Mouse (Mus musculus) heart, embryonic 14.5 days (tissue): ENCODE measurements at regions not wholly inside any gene's neighbourhood (a gene's known extent, or its start where the extent isn't known, plus 50 kb on each side); places are given as distances from the start of the nearest gene placed in this dataset.
A peak's percentile ranks its signal among the peaks of the same experiment; 100 is the strongest.

ENCODE experiments used
- ATAC-seq: fragments of 200-750 bp; cut with Nextera tagmentation; 2 replicates; pipeline ENCODE4 v1.8.0; 2017; ENCODE audit warnings: low read depth, moderate TSS enrichment; ENCODE audit not compliant: insufficient number of reproducible peaks, insufficient read depth, low FRiP score
- H3K27ac ChIP-seq, 2 experiments: fragments of 200-500 bp in 1 of 2; fragments of 300-500 bp in 1 of 2; sonication (generic) in 1 of 2; replicated peaks in 1 of 2; 2 replicates each; pipeline ENCODE4 v1.5.1; 2012 to 2014; ENCODE audit warnings: low read depth in 2 of 2, low read length in 2 of 2, control low read depth in 1 of 2, mild to moderate bottlenecking in 1 of 2, mixed read lengths in 1 of 2; ENCODE audit not compliant: control insufficient read depth in 1 of 2, insufficient read depth in 1 of 2
- H3K27me3 ChIP-seq: fragments of 300-500 bp; sonication (generic); 2 replicates; pipeline ENCODE4 v1.6.1; 2014; ENCODE audit warnings: mild to moderate bottlenecking, low read length, control low read depth; ENCODE audit not compliant: control insufficient read depth, insufficient read depth
- H3K36me3 ChIP-seq: fragments of 300-500 bp; sonication (generic); 2 replicates; pipeline ENCODE4 v1.6.1; 2014; ENCODE audit warnings: mild to moderate bottlenecking, control low read depth, low read length, mixed read lengths; ENCODE audit not compliant: control insufficient read depth, insufficient read depth
- H3K4me1 ChIP-seq, 2 experiments: fragments of 200-500 bp in 1 of 2; fragments of 300-500 bp in 1 of 2; sonication (generic) in 1 of 2; 2 replicates each; pipeline ENCODE4 v1.6.1; 2012 to 2014; ENCODE audit warnings: low read length in 2 of 2, control low read depth in 1 of 2, mixed read lengths in 1 of 2; ENCODE audit not compliant: control insufficient read depth in 2 of 2, insufficient read depth in 2 of 2
- H3K4me2 ChIP-seq: fragments of 300-500 bp; sonication (generic); 2 replicates; pipeline ENCODE4 v1.6.1; 2014; ENCODE audit warnings: mild to moderate bottlenecking, low read length
- H3K4me3 ChIP-seq, 2 experiments: fragments of 200-500 bp in 1 of 2; fragments of 300-500 bp in 1 of 2; sonication (generic) in 1 of 2; 2 replicates each; pipeline ENCODE4 v1.5.1; 2012 to 2014; ENCODE audit warnings: low read length in 2 of 2, mild to moderate bottlenecking in 2 of 2, control low read depth in 1 of 2, low read depth in 1 of 2, moderate library complexity in 1 of 2; ENCODE audit not compliant: control insufficient read depth in 1 of 2, insufficient read depth in 1 of 2
- H3K9ac ChIP-seq: fragments of 300-500 bp; sonication (generic); 2 replicates; pipeline ENCODE4 v1.6.1; 2014; ENCODE audit warnings: mild to moderate bottlenecking, low read length
- H3K9me3 ChIP-seq: fragments of 300-500 bp; sonication (generic); 2 replicates; pipeline ENCODE4 v1.6.1; 2016; ENCODE audit warnings: low read length, control low read depth; ENCODE audit not compliant: control insufficient read depth
- WGBS: fragments of 180-500 bp; shearing (Covaris S2); extraction: QIAGEN DNeasy Blood & Tissue Kit; methylation state at CpG from one replicate; pipeline ENCODE4 v1.1.7; 2014; 5-methylcytosine and 5-hydroxymethylcytosine counted together

- H3K36me3 ChIP-seq = no peaks in the 10 kb centered on the region
- H3K4me1 ChIP-seq = peaks cover 17 to 46% of the 10 kb centered on the region in 2 experiments
- no peak overlapping the region for H3K9ac ChIP-seq
- ATAC-seq = no peak
- H3K27me3 ChIP-seq = no peaks in the 10 kb centered on the region
- 32% methylated on average over 13 of the region's 15 CpGs for WGBS
- no peak overlapping the region for H3K4me3 ChIP-seq
- peak overlapping the region; percentile 43 for H3K4me2 ChIP-seq
- H3K9me3 ChIP-seq = no peaks in the 10 kb centered on the region
- H3K27ac ChIP-seq = peak overlapping the region in 1 of 2 experiments; percentile 10; a peak in 1 of 4 replicates
These were observed 65.3 kb upstream of the Arhgap29 start for GRCm38 (mm10) chr3:121886870-121887605.

DNA sequence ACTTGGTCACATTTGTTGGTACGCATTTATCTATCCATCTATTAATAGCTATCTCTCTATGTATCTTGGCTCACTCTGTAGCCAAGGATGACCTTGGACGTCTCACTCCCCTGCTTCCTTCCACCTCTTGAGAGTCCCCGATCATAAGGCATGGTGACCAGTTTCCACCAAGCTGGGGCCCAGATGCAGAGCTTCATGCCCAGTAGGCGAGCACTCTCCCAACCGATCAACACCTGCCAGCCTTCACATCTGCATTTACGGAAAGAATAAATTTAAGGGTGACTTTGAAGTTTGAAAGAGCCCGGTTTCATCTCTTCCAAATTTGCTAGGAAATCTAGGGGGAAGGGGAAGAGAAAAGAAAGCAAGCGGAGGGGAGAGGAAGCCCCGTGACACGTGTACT, 66.0 kb upstream of the Arhgap29 start:
- no peak overlapping the region for H3K27ac ChIP-seq
- WGBS = 47% methylated on average over 10 of the region's 10 CpGs

GRCm38 (mm10) chr3:121885265-121886178, 66.8 kb upstream of the Arhgap29 start:
- H3K9ac ChIP-seq = 0 out of 2 replicates have a peak overlapping the region, but pooled peaks have one; percentile 30
- H3K9me3 ChIP-seq = no peaks in the 10 kb centered on the region
- 26% methylated on average over 10 of the region's 10 CpGs for whole genome bisulfite sequencing
- no peak overlapping the region for H3K4me3 ChIP-seq
- no peak for ATAC-seq
- no peaks in the 10 kb centered on the region for H3K27me3 ChIP-seq
- no peaks in the 10 kb centered on the region for H3K36me3 ChIP-seq
- H3K4me2 ChIP-seq = peak overlapping the region; percentile 37
- peak overlapping the region; percentile 32 to 37; a peak in 2 of 4 replicates for H3K27ac ChIP-seq
- H3K4me1 ChIP-seq = peaks cover 10 to 34% of the 10 kb centered on the region in 2 experiments

More for the DNA sequence above, 66.0 kb upstream of the Arhgap29 start:
- no peaks in the 10 kb centered on the region for H3K9me3 ChIP-seq
- no peaks in the 10 kb centered on the region for H3K36me3 ChIP-seq
- peaks cover 15 to 42% of the 10 kb centered on the region in 2 experiments for H3K4me1 ChIP-seq
- H3K4me2 ChIP-seq = peak overlapping the region; percentile 43; the same call in 1 of the 2 replicates
- no peak overlapping the region for H3K9ac ChIP-seq
- no peak for ATAC-seq
- H3K27me3 ChIP-seq = no peaks in the 10 kb centered on the region
- H3K4me3 ChIP-seq = no peak overlapping the region

DNA sequence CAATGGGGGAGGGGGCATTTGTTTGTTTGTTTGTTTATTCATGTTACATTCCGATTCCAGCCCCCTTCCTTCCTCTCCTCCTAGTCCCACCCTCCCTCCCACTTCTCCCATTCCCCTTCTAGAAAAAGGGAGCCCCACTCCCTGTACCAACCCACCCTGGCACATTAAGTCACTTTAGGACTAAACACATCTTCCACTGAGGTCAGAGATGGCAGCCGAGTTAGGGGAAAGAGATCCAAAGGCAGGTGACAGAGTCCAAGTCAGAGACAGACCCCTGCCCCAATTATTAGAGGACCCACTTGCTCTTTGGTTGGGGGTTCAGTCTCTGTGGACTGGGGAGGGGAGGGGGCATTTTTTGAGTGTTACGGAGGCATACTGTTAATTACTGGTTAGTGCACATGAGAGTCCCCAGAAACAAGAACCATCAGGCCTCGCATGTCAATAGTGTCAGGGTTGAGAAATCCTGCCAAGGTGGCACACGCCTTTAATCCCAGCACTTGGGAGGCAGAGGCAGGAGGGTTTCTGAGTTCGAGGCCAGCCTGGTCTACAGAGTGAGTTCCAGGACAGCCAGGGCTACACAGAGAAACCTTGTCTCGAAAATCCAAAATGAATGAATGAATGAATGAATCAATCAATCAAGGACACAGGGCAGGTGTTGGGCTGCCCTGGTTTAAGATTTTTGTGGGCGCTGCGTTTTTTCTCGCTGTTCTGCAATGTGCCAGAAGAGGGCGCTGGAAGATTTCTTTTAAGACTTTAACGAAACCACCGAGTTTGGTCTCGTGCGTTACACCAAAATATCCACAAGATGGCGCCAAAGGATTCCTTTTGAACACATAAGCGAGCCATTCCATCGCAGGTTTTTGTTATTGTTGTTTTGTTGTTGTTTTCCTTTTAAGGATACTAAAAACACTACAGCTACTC, 67.8 kb upstream of the Arhgap29 start:
- H3K9me3 ChIP-seq = no peaks in the 10 kb centered on the region
- no peak overlapping the region for H3K27ac ChIP-seq
- no peak overlapping the region for H3K4me3 ChIP-seq
- no peak overlapping the region for H3K9ac ChIP-seq
- 22% methylated on average over 18 of the region's 18 CpGs for WGBS
- ATAC-seq = peak; percentile 26; the same call in 1 of the 2 replicates
- no peaks in the 10 kb centered on the region for H3K27me3 ChIP-seq
- no peaks in the 10 kb centered on the region for H3K36me3 ChIP-seq
- H3K4me1 ChIP-seq = peaks cover 9 to 31% of the 10 kb centered on the region in 2 experiments
- peak overlapping the region; percentile 37 for H3K4me2 ChIP-seq

- Histone ChIP-seq H3K9ac (no peak overlapping the region), H3K27me3 (no peaks in the 10 kb centered on the region), H3K4me3 (no peak overlapping the region), H3K36me3 (no peaks in the 10 kb centered on the region), H3K27ac (no peak overlapping the region), H3K9me3 (no peaks in the 10 kb centered on the region), H3K4me1 (no peaks in the 10 kb centered on the region), H3K4me2 (no peak overlapping the region)
- no peak for ATAC-seq
- WGBS = 83% methylated on average over 8 of the region's 8 CpGs
These were observed 65.3 kb upstream of the Abcd3 start for GRCm38 (mm10) chr3:121880355-121880754.

- no peak overlapping the region for H3K9ac ChIP-seq
- no peak overlapping the region for H3K27ac ChIP-seq
- no peaks in the 10 kb centered on the region for H3K36me3 ChIP-seq
- H3K27me3 ChIP-seq = no peaks in the 10 kb centered on the region
- WGBS = 80% methylated on average over 4 of the region's 4 CpGs
- no peak overlapping the region for H3K4me3 ChIP-seq
- H3K4me2 ChIP-seq = no peak overlapping the region
- H3K4me1 ChIP-seq = no peaks in the 10 kb centered on the region
- no peak for ATAC-seq
- no peaks in the 10 kb centered on the region for H3K9me3 ChIP-seq
These were observed 60.0 kb upstream of the Abcd3 start for GRCm38 (mm10) chr3:121875072-121875471.

GRCm38 (mm10) chr3:121874576-121874975, 59.5 kb upstream of the Abcd3 start:
- H3K36me3 ChIP-seq = no peaks in the 10 kb centered on the region
- H3K27me3 ChIP-seq = no peaks in the 10 kb centered on the region
- H3K27ac ChIP-seq = no peak overlapping the region
- H3K4me3 ChIP-seq = no peak overlapping the region
- WGBS = 80% methylated on average over 1 of the region's 1 CpGs
- no peaks in the 10 kb centered on the region for H3K9me3 ChIP-seq
- no peak for ATAC-seq
- H3K4me2 ChIP-seq = no peak overlapping the region
- no peaks in the 10 kb centered on the region for H3K4me1 ChIP-seq
- no peak overlapping the region for H3K9ac ChIP-seq
